Mouse (Mus musculus) midbrain, embryonic 15.5 days (tissue): ENCODE results near the gene Atp6v0c. TPM values are rescaled to one million over a fixed set of nuclear protein-coding genes. Genes with fewer than 3 reads are reported as not detected.
"Not testable (repeated sequence)": the region's sequence is repeated elsewhere in the genome, so short reads cannot be mapped to it uniquely, and the experiment has no call there.

Experiments
- ATAC-seq: fragments of 200-750 bp; cut with Nextera tagmentation; replicated peaks from 2 replicates; pipeline ENCODE4 v1.8.0; 2017; ENCODE audit warnings: moderate TSS enrichment
- H3K27ac ChIP-seq: fragments of 300-500 bp; sonication (generic); 2 replicates; pipeline ENCODE4 v1.5.1; 2015; ENCODE audit warnings: mild to moderate bottlenecking, inconsistent platforms
- H3K27me3 ChIP-seq: fragments of 300-500 bp; sonication (generic); replicated peaks from 2 replicates; pipeline ENCODE4 v1.6.1; 2015; ENCODE audit warnings: inconsistent platforms
- H3K36me3 ChIP-seq: fragments of 300-500 bp; sonication (generic); replicated peaks from 2 replicates; pipeline ENCODE4 v1.6.1; 2015; ENCODE audit warnings: inconsistent platforms
- H3K4me1 ChIP-seq: fragments of 300-500 bp; sonication (generic); 2 replicates; pipeline ENCODE4 v1.6.1; 2015; ENCODE audit warnings: inconsistent platforms
- H3K4me2 ChIP-seq: fragments of 300-500 bp; sonication (generic); 2 replicates; pipeline ENCODE4 v1.6.1; 2015; ENCODE audit warnings: inconsistent platforms, mild to moderate bottlenecking, moderate library complexity
- H3K4me3 ChIP-seq: fragments of 300-500 bp; sonication (generic); 2 replicates; pipeline ENCODE4 v1.5.1; 2015; ENCODE audit warnings: mild to moderate bottlenecking, inconsistent platforms
- H3K9ac ChIP-seq: fragments of 300-500 bp; sonication (generic); 2 replicates; pipeline ENCODE4 v1.6.1; 2015; ENCODE audit warnings: mild to moderate bottlenecking, inconsistent platforms
- H3K9me3 ChIP-seq: fragments of 300-500 bp; sonication (generic); 2 replicates; pipeline ENCODE4 v1.6.1; 2016; ENCODE audit warnings: inconsistent platforms
- WGBS: fragments of 180-500 bp; shearing (Covaris S2); methylation state at CpG from one replicate; pipeline ENCODE4 v1.1.7; 2015; ENCODE audit warnings: mixed read lengths; 5-methylcytosine and 5-hydroxymethylcytosine counted together
- polyA plus RNA-seq: library from polyadenylated mRNA; unstranded; fragments of >200 nt; fragmentation: Nextera tagmentation; extraction: Ambion mirVana; gene quantifications from 2 replicates; pipeline ENCODE4 v1.2.1, GENCODE M21; 2015

Gene Atp6v0c
- polyA plus RNA-seq, 1 experiment from 2014 or later = 1,357 TPM

GRCm38 (mm10) chr17:24151382-24151781, 18.1 kb downstream of the Atp6v0c start:
- Histone ChIP-seq H3K27me3 (no peaks in the 10 kb centered on the region), H3K9ac (no peak overlapping the region), H3K4me3 (peak overlapping the region; percentile 30; the same call in 1 of the 2 replicates), H3K4me2 (peak overlapping the region; percentile 57; the same call in 1 of the 2 replicates), H3K4me1 (peaks cover 7% of the 10 kb centered on the region), H3K9me3 (no peaks in the 10 kb centered on the region), H3K36me3 (no peaks in the 10 kb centered on the region), H3K27ac (no peak overlapping the region)
- WGBS = 19% methylated on average over 7 of the region's 7 CpGs
- ATAC-seq = no peak

GRCm38 (mm10) chr17:24150824-24151223, 18.7 kb downstream of the Atp6v0c start, which contains the start of gene Pdpk1:
Pdpk1 (minus strand) TSS chr17:24150924.
- H3K9me3 ChIP-seq = no peaks in the 10 kb centered on the region
- H3K36me3 ChIP-seq = no peaks in the 10 kb centered on the region
- no peak for ATAC-seq
- H3K4me2 ChIP-seq = peak within 1 kb of the TSS; percentile 57
- H3K27me3 ChIP-seq = no peaks in the 10 kb centered on the region
- H3K4me3 ChIP-seq = peak within 1 kb of the TSS; percentile 30
- H3K9ac ChIP-seq = no peak within 1 kb of the TSS
- WGBS = 93% methylated on average over 2 of the region's 2 CpGs
- H3K4me1 ChIP-seq = peaks cover 7% of the 10 kb centered on the region
- H3K27ac ChIP-seq = no peak within 1 kb of the TSS

DNA sequence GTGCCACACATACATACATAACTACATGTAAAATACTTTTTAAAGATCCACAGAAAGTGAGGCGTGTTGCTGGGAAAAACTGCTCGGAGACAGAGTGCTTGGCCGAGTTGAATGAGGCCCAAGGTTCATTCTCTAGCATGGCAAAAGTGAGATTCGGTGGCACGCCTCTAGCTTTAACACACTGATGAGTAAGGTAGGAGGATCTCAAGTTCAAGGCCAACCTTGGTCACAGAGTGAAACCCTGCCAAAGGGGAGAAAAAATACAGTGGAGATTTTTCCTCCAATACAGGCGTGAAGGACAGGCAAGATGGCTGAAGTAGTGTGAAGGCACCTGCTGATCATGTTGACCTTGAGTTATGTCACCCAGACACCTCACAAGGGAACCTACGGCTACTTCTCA, 20.1 kb downstream of the Atp6v0c start:
- Histone ChIP-seq H3K4me3 (no peak overlapping the region), H3K9me3 (no peaks in the 10 kb centered on the region), H3K36me3 (no peaks in the 10 kb centered on the region), H3K4me2 (no peak overlapping the region), H3K27me3 (no peaks in the 10 kb centered on the region), H3K4me1 (peaks cover 7% of the 10 kb centered on the region), H3K27ac (no peak overlapping the region), H3K9ac (no peak overlapping the region)
- ATAC-seq = no peak
- WGBS = 91% methylated on average over 7 of the region's 7 CpGs

GRCm38 (mm10) chr17:24142897-24143296, 26.6 kb downstream of the Atp6v0c start:
- H3K27ac ChIP-seq = no peak overlapping the region
- peaks cover 29% of the 10 kb centered on the region for H3K4me1 ChIP-seq
- no peaks in the 10 kb centered on the region for H3K9me3 ChIP-seq
- H3K4me2 ChIP-seq = 0 out of 2 replicates have a peak overlapping the region, but pooled peaks have one; percentile 67
- WGBS = 40% methylated on average over 2 of the region's 2 CpGs
- no peak overlapping the region for H3K4me3 ChIP-seq
- H3K27me3 ChIP-seq = no peaks in the 10 kb centered on the region
- H3K36me3 ChIP-seq = no peaks in the 10 kb centered on the region
- no peak overlapping the region for H3K9ac ChIP-seq
- no peak for ATAC-seq

DNA sequence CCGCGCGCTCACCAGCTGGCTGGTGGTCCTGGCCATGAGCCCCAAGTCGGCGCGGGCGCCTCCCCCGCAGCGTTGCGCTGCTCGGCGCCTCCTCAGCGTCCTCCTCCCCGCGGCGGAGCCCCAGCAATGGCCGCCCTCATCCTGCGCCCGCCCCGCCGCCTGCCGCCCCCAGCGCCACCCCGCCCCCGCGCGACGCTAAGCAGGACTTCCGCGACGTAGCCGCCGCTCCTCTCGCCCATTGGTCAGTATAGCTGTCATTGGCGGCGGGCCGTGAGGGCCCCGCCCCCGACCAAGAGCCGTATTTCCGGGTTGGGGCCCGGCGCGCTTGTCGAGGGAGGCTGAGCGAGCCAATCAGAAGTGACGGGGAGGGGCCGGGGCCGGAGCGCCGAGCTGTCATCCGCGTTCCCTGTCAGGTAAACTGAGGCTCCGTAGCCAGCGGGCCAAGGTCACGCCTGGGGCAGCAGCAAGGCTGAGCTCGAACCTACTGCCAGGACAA, 28.0 kb downstream of the Atp6v0c start:
- peak overlapping the region; percentile 79 for H3K4me3 ChIP-seq
- H3K4me1 ChIP-seq = peaks cover 33% of the 10 kb centered on the region
- WGBS = under 1% methylated on average over 48 of the region's 57 CpGs

DNA sequence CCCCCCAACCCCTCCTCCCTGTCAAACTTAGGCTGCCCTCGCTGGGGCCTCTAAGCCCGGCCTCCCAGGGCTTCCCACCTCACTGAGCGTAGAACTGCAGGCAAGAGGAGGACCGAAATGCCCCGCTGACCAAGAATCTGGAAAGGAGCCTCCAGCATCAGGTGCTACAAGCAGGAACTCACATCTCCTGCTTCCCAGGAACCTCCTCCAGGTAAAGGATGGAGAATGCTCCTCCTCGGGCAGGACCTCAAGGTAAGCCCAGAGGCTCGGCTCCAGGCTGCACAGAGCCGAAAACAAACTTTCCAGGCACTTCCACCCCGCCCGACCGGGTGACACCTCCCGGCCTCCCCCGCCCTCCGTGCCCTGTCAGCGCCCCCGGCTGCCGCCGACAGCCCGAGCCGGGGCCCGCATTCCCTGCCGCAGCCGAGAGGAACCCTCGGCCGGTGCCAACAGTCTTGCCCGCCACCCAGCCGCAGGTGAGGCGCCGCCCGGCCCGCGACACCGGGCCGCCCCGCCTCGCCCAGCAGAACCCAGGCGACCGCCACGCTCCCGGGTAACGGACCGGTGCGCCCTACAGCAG, 28.6 kb downstream of the Atp6v0c start:
- under 1% methylated on average over 41 of the region's 43 CpGs for WGBS
- H3K27ac ChIP-seq = peak overlapping the region; percentile 82
- peak overlapping the region; percentile 80 for H3K9ac ChIP-seq
- peak; percentile 12 for ATAC-seq
- no peaks in the 10 kb centered on the region for H3K36me3 ChIP-seq
- peaks cover 33% of the 10 kb centered on the region for H3K4me1 ChIP-seq
- H3K4me2 ChIP-seq = peak overlapping the region; percentile 90
- H3K4me3 ChIP-seq = peak overlapping the region; percentile 79
- no peaks in the 10 kb centered on the region for H3K9me3 ChIP-seq
- H3K27me3 ChIP-seq = no peaks in the 10 kb centered on the region

More for the DNA sequence above, 28.0 kb downstream of the Atp6v0c start:
- no peaks in the 10 kb centered on the region for H3K27me3 ChIP-seq
- no peaks in the 10 kb centered on the region for H3K9me3 ChIP-seq
- no peaks in the 10 kb centered on the region for H3K36me3 ChIP-seq
- peak overlapping the region; percentile 82 for H3K27ac ChIP-seq
- ATAC-seq = peak; percentile 98
- peak overlapping the region; percentile 90 for H3K4me2 ChIP-seq
- peak overlapping the region; percentile 80 for H3K9ac ChIP-seq

DNA sequence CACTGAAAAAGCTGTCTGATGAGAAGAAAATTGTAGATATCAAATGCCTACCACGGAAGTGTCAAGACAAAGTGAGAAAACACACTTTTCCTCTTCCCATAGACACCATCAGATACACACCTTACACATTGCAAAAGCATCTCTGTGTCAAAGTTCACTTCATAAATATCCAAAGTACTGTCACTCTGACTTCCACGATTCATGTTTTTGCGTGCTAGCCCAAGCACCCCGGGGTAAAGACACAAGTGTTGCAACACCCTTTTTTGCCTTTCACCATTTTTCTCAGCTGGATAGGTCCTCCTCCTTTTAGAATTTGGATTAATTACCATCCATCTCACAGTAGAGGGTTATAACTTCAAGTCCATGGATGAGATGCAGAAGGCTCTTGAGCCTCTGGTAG, 29.5 kb downstream of the Atp6v0c start:
- ATAC-seq = no peak
- H3K4me1 ChIP-seq = peaks cover 33% of the 10 kb centered on the region
- no peaks in the 10 kb centered on the region for H3K9me3 ChIP-seq
- 93% methylated on average over 4 of the region's 4 CpGs for WGBS
- no peaks in the 10 kb centered on the region for H3K27me3 ChIP-seq
- H3K9ac ChIP-seq = no peak overlapping the region; the same call in 1 of the 2 replicates
- peak overlapping the region; percentile 79 for H3K4me3 ChIP-seq
- no peak overlapping the region for H3K27ac ChIP-seq
- peak overlapping the region; percentile 90 for H3K4me2 ChIP-seq
- no peaks in the 10 kb centered on the region for H3K36me3 ChIP-seq

- Histone ChIP-seq H3K27me3 (no peaks in the 10 kb centered on the region), H3K4me3 (no peak overlapping the region), H3K4me1 (peaks cover 33% of the 10 kb centered on the region), H3K4me2 (no peak overlapping the region), H3K27ac (no peak overlapping the region), H3K9ac (no peak overlapping the region), H3K9me3 (no peaks in the 10 kb centered on the region), H3K36me3 (no peaks in the 10 kb centered on the region)
- ATAC-seq = no peak
- 88% methylated on average over 3 of the region's 3 CpGs for WGBS
Measured at GRCm38 (mm10) chr17:24139256-24139655, 30.2 kb downstream of the Atp6v0c start.

DNA sequence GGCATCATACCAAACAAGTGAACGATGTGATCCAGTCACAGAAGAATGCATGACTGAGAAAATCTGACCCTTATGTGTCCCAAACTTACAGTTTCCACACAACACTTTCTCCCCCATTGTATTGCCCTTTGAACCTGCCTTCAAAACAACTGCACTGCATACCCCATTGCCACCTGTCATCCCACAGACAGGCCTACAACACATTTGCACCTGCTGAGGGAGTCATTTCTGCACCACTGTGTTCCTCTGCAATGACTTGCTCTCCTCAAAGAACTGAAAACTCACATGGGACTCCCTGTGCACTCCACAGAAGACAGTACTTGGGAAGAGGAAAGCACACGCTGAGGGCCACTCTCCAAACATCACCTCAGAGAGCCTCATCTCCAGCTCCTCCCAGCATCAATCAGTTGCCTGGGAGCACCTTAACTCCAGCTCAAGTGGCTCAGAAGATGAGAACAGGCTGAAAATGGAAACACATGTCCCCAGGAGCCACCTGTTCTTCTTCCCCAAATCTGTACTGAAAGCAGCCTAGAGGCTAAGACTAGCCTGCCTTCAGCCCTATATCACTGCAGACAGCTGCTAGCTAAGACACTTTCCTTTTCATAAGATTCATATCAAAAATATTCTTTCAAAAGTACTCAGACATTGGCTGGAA, 32.1 kb downstream of the Atp6v0c start:
- Histone ChIP-seq H3K4me1 (peaks cover 29% of the 10 kb centered on the region), H3K9me3 (no peaks in the 10 kb centered on the region), H3K27ac (no peak overlapping the region), H3K9ac (no peak overlapping the region), H3K4me2 (no peak overlapping the region), H3K27me3 (no peaks in the 10 kb centered on the region), H3K36me3 (no peaks in the 10 kb centered on the region), H3K4me3 (no peak overlapping the region)
- ATAC-seq = no peak
- 82% methylated on average over 2 of the region's 2 CpGs for WGBS

DNA sequence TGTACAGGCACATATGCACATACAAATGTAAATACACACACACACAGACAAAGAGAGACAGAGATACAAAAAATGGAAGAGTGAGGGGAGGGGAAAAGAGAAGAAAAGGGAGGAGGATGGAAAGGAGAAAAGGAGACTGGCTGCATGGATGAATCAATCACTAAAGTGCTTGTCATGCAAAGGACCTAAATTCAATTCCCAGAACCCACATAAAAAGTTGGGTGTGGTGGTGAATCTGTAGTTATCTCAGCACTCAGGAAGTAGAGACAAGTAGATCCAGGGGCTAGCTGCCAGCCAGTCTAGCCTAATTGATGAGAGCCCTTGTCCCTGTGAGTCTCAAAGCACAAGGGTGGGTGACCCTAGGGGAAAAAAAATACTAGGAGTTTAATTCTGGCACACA, 35.4 kb downstream of the Atp6v0c start:
- H3K27ac ChIP-seq = no peak overlapping the region
- peaks cover 6% of the 10 kb centered on the region; the same call in 1 of the 2 replicates for H3K4me1 ChIP-seq
- no peak overlapping the region for H3K4me3 ChIP-seq
- H3K36me3 ChIP-seq = no peaks in the 10 kb centered on the region
- H3K9ac ChIP-seq = no peak overlapping the region
- no peaks in the 10 kb centered on the region for H3K9me3 ChIP-seq
- H3K27me3 ChIP-seq = no peaks in the 10 kb centered on the region
- H3K4me2 ChIP-seq = no peak overlapping the region
- ATAC-seq = no peak

GRCm38 (mm10) chr17:24132919-24133318, 36.6 kb downstream of the Atp6v0c start:
- H3K4me1 ChIP-seq, ATAC-seq, H3K27ac ChIP-seq, H3K36me3 ChIP-seq, H3K9ac ChIP-seq, H3K9me3 ChIP-seq, H3K4me2 ChIP-seq, H3K4me3 ChIP-seq, H3K27me3 ChIP-seq: not testable (repeated sequence)
- WGBS = 92% methylated on average over 4 of the region's 4 CpGs

- H3K4me3 ChIP-seq = no peak overlapping the region
- H3K36me3 ChIP-seq = no peaks in the 10 kb centered on the region
- H3K27me3 ChIP-seq = no peaks in the 10 kb centered on the region
- ATAC-seq = no peak
- 95% methylated on average over 3 of the region's 3 CpGs for WGBS
- H3K9me3 ChIP-seq = no peaks in the 10 kb centered on the region
- no peaks in the 10 kb centered on the region for H3K4me1 ChIP-seq
- H3K27ac ChIP-seq = no peak overlapping the region
- no peak overlapping the region for H3K9ac ChIP-seq
- no peak overlapping the region for H3K4me2 ChIP-seq
Measured at GRCm38 (mm10) chr17:24131570-24131969, 37.9 kb downstream of the Atp6v0c start.

DNA sequence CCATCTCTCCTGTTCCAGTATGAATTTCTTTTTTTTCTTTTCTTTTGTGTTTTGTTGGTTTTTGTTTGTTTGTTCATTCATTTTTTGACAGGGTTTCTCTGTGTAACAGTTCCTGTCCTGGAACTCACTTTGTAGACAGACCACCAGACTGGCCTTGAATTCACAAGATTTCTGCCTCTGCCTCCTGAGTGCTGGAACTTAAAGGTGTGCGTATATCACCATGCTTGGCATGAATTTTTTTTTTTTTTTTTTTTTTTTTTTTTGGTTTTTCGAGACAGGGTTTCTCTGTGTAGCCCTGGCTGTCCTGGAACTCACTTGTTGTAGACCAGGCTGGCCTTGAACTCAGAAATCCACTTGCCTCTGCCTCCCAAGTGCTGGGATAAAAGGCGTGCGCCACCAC, 40.3 kb downstream of the Atp6v0c start:
- not testable (repeated sequence) for H3K9ac ChIP-seq, H3K4me2 ChIP-seq, H3K27me3 ChIP-seq, H3K4me3 ChIP-seq, H3K4me1 ChIP-seq, ATAC-seq, H3K27ac ChIP-seq, H3K36me3 ChIP-seq, H3K9me3 ChIP-seq
- WGBS = 87% methylated on average over 4 of the region's 4 CpGs
